Mouse (Mus musculus) heart, postnatal 0 days (tissue): ENCODE data around the gene Gm48551. TPM values are rescaled to one million over a fixed set of nuclear protein-coding genes. Genes with fewer than 3 reads are reported as not detected.
A peak's percentile ranks its signal among the peaks of the same experiment; 100 is the strongest.

ENCODE experiments used
- ATAC-seq: fragments of 200-750 bp; cut with Nextera tagmentation; 2 replicates; pipeline ENCODE4 v1.8.0; 2017; ENCODE audit warnings: low read depth, moderate number of reproducible peaks, moderate library complexity; ENCODE audit not compliant: insufficient read depth
- DNase-seq: peaks from one replicate; pipeline ENCODE4 v3.0.0-alpha.2; 2016; ENCODE audit warnings: low spot score
- H3K27ac ChIP-seq: fragments of 300-500 bp; sonication (generic); 2 replicates; pipeline ENCODE4 v1.5.1; 2014; ENCODE audit warnings: low read depth, mild to moderate bottlenecking
- H3K27me3 ChIP-seq: fragments of 300-500 bp; sonication (generic); 2 replicates; pipeline ENCODE4 v1.6.1; 2014; ENCODE audit warnings: low read length, mixed read lengths; ENCODE audit not compliant: control insufficient read depth, insufficient read depth
- H3K36me3 ChIP-seq: fragments of 300-500 bp; sonication (generic); replicated peaks from 2 replicates; pipeline ENCODE4 v1.6.1; 2014; ENCODE audit warnings: low read length, mixed read lengths; ENCODE audit not compliant: control insufficient read depth, insufficient read depth
- H3K4me1 ChIP-seq: fragments of 300-500 bp; sonication (generic); 2 replicates; pipeline ENCODE4 v1.6.1; 2014; ENCODE audit warnings: antibody characterized with exemption; ENCODE audit not compliant: control insufficient read depth, insufficient read depth
- H3K4me2 ChIP-seq: fragments of 300-500 bp; sonication (generic); 2 replicates; pipeline ENCODE4 v1.6.1; 2014; ENCODE audit warnings: low read depth, mild to moderate bottlenecking, low read length, moderate library complexity
- H3K4me3 ChIP-seq: fragments of 300-500 bp; sonication (generic); 2 replicates; pipeline ENCODE4 v1.5.1; 2014; ENCODE audit warnings: low read depth, low read length
- H3K9ac ChIP-seq: fragments of 300-500 bp; sonication (generic); replicated peaks from 2 replicates; pipeline ENCODE4 v1.6.1; 2014; ENCODE audit warnings: low read depth, low read length, mixed read lengths
- H3K9me3 ChIP-seq: fragments of 300-500 bp; sonication (generic); replicated peaks from 2 replicates; pipeline ENCODE4 v1.6.1; 2016; ENCODE audit warnings: low read length; ENCODE audit not compliant: control insufficient read depth
- CTCF ChIP-seq: IDR thresholded peaks from 2 replicates; pipeline ENCODE4 v1.5.1; 2016; ENCODE audit warnings: antibody characterized with exemption, control low read depth, low read depth
- EP300 ChIP-seq: IDR thresholded peaks from 2 replicates; pipeline ENCODE4 v1.6.1; 2016; ENCODE audit warnings: antibody characterized with exemption, low read depth
- WGBS: fragments of 180-500 bp; shearing (Covaris S2); extraction: QIAGEN DNeasy Blood & Tissue Kit; methylation state at CpG from one replicate; pipeline ENCODE4 v1.1.7; 2014; 5-methylcytosine and 5-hydroxymethylcytosine counted together
- polyA plus RNA-seq: library from polyadenylated mRNA; unstranded; fragments of >200 nt; fragmentation: Nextera tagmentation; extraction: Ambion mirVana; gene quantifications from 2 replicates; pipeline ENCODE4 v1.2.1, GENCODE M21; 2015
- total RNA-seq: library from RNA; depleted of rRNA; stranded (reverse); fragments of >200 nt; gene quantifications from 2 replicates; pipeline ENCODE4 v1.2.3, GENCODE M21; 2014; ENCODE audit warnings: low replicate concordance

Gene Gm48551
- total and polyA plus RNA-seq, 2 experiments from 2014 or later, result 0.11 to 1.1 TPM

DNA sequence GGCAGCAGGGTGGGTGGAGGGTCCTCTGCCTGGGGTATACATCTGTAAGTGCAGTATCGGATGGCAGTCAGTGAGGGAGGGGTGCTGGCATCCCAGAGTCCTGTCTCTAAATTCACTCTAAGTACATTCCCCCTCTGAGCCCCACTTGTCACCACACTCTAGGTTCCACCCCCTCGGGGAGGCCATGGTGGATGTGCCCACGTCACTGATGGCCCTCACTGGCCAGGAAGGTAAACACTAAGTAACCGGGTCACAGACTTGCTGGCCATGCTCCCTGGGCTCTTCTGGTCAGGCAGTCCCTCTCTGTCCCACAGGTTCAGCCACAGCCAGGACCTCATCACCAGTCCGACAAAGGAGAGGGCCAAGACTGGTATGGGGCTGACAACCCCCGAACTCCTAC is 37.9 kb downstream of the Gm48551 start:
- peaks cover 17% of the 10 kb centered on the region for H3K36me3 ChIP-seq
- WGBS, result 78% methylated on average over 6 of the region's 6 CpGs
- no peak overlapping the region for H3K9ac ChIP-seq
- H3K4me3 ChIP-seq, result no peak overlapping the region
- H3K27me3 ChIP-seq, result no peaks in the 10 kb centered on the region
- ATAC-seq (no peak), DNase-seq (no peak)
- H3K27ac ChIP-seq, result no peak overlapping the region
- peaks cover 47% of the 10 kb centered on the region for H3K4me1 ChIP-seq
- H3K4me2 ChIP-seq, result no peak overlapping the region
- H3K9me3 ChIP-seq, result no peaks in the 10 kb centered on the region
- TF ChIP-seq CTCF, result no peak
- TF ChIP-seq EP300, result no peak

DNA sequence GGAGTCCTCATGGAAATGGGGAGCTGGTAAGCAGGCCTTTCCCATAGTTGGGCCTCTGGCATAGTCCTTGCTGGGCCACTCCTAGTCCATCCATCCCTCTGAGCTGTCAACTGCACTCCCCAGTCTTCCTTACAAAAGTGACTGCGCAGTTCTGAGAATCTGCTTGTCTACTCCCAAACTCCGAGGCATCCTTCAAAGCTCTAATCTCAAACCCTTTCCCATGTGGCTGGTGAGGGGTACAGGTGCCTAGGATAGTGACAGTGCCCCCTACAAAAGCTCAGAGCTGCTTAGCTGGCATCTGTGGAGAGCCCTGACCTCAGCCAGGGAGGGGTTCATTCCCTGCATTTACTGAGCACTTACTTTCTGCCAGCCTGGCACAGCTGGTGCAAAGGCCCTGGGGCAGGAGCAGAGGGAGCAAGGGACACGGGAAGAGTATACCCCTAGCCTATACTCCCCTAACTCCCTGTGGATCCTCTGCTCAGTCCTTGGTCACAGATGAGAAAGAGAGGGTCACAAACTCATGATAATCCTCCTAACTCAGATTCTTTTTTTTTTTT is 38.5 kb downstream of the Gm48551 start:
- Histone ChIP-seq H3K36me3 (peaks cover 17% of the 10 kb centered on the region), H3K27me3 (no peaks in the 10 kb centered on the region), H3K4me3 (no peak overlapping the region), H3K4me2 (no peak overlapping the region), H3K4me1 (peaks cover 43% of the 10 kb centered on the region), H3K9ac (no peak overlapping the region), H3K9me3 (no peaks in the 10 kb centered on the region), H3K27ac (no peak overlapping the region)
- WGBS, result 80% methylated on average over 3 of the region's 3 CpGs
- TF ChIP-seq CTCF (no peak), EP300 (no peak)
- no peak for DNase-seq
- ATAC-seq, result no peak

DNA sequence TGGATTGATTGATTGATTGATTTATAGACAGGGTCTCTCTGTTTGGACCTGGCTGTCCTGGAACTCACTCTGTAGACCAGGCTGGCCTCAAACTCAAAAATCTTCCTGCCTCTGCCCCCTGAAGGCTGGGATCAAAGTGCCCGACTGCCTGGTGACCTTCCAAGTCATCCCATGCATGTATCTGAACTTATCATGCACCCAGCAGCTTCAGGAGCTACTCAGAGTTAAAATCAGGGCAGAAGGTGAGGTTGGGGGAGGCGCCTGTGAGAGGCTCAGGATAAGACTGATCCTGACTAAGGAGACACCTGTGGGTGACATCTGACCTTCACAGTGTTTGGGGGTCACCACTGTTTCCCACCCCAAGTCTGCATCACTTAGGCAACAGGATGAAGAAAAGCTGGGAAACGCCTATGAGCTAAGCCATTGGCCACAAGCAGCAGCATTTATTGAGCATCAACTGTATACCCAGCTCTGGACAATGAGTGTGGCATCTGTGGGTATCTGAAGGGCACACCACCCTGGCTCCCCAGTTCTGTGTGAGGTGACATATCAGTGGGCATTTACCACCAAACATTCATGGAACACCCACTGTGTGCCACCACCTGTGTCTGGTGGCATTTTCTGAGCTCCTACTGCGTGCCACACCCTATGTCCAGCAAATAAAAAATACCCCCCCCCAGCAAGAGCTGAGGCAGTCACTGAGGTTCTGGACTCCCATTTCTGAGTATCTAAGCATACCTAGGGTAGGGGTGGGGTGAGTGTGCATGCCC is 39.4 kb downstream of the Gm48551 start:
- DNase-seq, result no peak
- WGBS, result 78% methylated on average over 4 of the region's 4 CpGs
- peaks cover 17% of the 10 kb centered on the region for H3K36me3 ChIP-seq
- H3K4me2 ChIP-seq, result peak overlapping the region; percentile 95; the same call in 1 of the 2 replicates
- H3K9ac ChIP-seq, result no peak overlapping the region
- peak overlapping the region; percentile 83; the same call in 1 of the 2 replicates for H3K27ac ChIP-seq
- no peak for ATAC-seq
- no peaks in the 10 kb centered on the region for H3K9me3 ChIP-seq
- TF ChIP-seq EP300 (no peak), CTCF (no peak)
- H3K27me3 ChIP-seq, result no peaks in the 10 kb centered on the region
- no peak overlapping the region for H3K4me3 ChIP-seq
- peaks cover 34% of the 10 kb centered on the region for H3K4me1 ChIP-seq

DNA sequence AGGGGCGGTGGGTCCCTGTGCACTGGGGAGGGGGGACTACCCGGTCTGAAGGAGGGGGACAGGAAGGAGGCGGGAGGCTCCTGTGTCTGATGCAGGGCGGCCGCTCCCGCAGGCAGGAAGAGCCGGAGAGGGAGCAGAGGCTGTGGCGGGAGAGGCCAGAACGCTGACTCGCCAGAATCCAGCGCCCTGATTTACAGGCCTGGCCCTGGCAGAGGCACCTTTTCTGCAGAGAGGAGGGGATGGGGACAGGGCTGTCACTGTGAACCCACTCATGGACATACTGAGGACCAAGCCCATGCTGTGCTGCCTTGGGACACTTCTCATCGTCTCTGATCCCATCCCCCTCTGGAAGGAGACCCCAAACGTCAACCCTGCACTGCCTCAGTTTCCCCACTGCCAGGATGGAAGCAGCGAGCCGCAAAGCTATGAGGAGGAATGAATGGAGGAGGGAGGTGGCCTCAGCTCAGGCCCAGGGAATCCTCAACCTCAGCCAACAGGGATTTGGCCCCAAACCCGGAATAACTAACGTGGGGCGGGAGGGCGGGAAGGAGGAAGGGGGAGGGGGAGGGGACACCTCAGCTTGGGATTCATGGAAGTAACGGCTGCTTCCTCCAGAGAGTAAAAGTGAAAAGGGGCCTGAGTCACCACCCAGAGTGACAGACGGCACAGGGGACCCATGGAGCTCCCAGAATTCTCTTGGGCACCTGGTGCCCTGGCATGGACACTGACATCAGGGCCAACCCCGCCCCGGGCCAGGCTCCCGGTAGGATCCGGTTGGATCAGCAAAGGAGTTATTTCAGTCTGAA is 40.2 kb downstream of the Gm48551 start:
- H3K27ac ChIP-seq, result peak overlapping the region; percentile 83
- H3K4me1 ChIP-seq, result peaks cover 31% of the 10 kb centered on the region
- no peaks in the 10 kb centered on the region for H3K27me3 ChIP-seq
- TF ChIP-seq CTCF (no peak), EP300 (no peak)
- H3K4me2 ChIP-seq, result peak overlapping the region; percentile 95
- WGBS, result 13% methylated on average over 25 of the region's 25 CpGs
- H3K4me3 ChIP-seq, result peak overlapping the region; percentile 80
- peak overlapping the region; percentile 69 for H3K9ac ChIP-seq
- no peak for DNase-seq
- peak; percentile 21 for ATAC-seq
- H3K36me3 ChIP-seq, result peaks cover 13% of the 10 kb centered on the region
- no peaks in the 10 kb centered on the region for H3K9me3 ChIP-seq

DNA sequence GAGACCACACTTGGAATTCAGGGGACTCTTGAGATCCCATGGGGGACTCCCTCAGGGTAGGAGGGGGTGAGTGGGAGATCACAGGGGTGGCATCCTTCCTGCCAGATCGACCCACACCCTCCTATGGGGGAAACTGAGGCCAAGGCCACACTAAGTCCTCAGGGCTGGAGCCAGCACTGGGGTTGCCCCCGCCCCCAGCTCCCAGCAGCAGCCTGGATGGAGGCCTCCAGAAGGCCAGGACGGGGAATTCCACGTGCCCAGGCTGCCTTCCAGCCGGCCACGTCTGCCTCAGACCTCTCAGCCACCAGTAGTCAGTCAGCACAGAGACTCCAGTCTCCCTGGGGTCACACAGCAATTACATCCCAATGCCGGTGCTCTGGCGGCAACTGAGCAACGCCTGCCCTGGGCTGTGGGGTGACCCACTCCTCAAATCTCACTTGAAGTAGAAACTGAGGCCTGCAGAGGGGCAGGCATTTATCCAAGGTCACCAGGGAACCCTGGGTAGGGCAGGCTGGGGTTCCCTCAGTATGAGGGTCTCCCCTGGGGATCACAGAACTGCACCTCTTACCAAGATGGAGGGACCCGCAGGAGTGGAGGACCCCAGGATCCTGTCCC is 41.1 kb downstream of the Gm48551 start:
- DNase-seq (no peak), ATAC-seq (no peak)
- Histone ChIP-seq H3K27me3 (no peaks in the 10 kb centered on the region), H3K4me1 (peaks cover 31% of the 10 kb centered on the region), H3K36me3 (peaks cover 6% of the 10 kb centered on the region), H3K4me2 (peak overlapping the region; percentile 95), H3K9me3 (no peaks in the 10 kb centered on the region), H3K4me3 (peak overlapping the region; percentile 80), H3K27ac (peak overlapping the region; percentile 83), H3K9ac (peak overlapping the region; percentile 69)
- WGBS, result 32% methylated on average over 10 of the region's 10 CpGs
- TF ChIP-seq CTCF, result no peak
